Mouse (Mus musculus) ES-Bruce4 (cell line): Measurements from ENCODE around the gene Gm42420.

Experiments
- CTCF ChIP-seq: IDR thresholded peaks from one replicate; pipeline ENCODE4 v1.8.1; 2011; ENCODE audit warnings: low read depth, low read length
- EP300 ChIP-seq: IDR thresholded peaks from 2 replicates; pipeline ENCODE4 v1.6.1; 2011; ENCODE audit warnings: low read depth, low read length; ENCODE audit not compliant: insufficient read depth
- POLR2A ChIP-seq: IDR thresholded peaks from one replicate; pipeline ENCODE4 v1.8.1; 2011; ENCODE audit warnings: low read length; ENCODE audit not compliant: insufficient read depth

- no peak for TF ChIP-seq EP300
- TF ChIP-seq CTCF = no peak
- no peak for TF ChIP-seq POLR2A
Observed at GRCm38 (mm10) chr6:39554888-39555647, 30.5 kb upstream of the Gm42420 start.
